Mouse (Mus musculus): ENCODE data around the gene 2300003K06Rik. TPM values are rescaled to one million over a fixed set of nuclear protein-coding genes. Genes with fewer than 3 reads are reported as not detected.
A peak's percentile ranks its signal among the peaks of the same experiment; 100 is the strongest.
"Not testable (repeated sequence)": the region's sequence is repeated elsewhere in the genome, so short reads cannot be mapped to it uniquely, and the experiment has no call there.

The 2300003K06Rik gene
- not detected in 2 replicates for polyA plus RNA-seq (2014; fragmentation: Nextera tagmentation; extraction: Ambion mirVana)

DNA sequence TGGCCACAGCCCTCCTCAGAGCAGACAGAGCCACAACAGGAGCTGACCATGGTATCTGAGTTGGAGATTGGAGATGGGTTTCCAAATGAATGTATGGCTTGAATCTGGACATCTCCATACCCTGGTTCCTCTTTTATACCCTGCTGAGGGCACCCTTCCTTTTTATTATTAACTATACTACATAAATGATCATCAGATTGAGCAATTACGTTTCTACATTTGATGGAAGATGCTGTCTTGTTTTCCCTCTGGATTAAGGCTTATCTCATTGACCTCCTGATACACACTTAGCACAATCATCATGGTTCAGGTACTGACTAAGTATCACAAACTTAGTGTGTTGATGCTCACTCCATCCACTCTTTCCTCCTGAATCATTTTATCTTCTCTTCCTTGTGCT is at the start of gene 2300003K06Rik:
2300003K06Rik (minus strand) TSS at position 101 of the 400 bp plus-strand sequence.
- 77% methylated on average over 1 of the region's 1 CpGs for WGBS
- Histone ChIP-seq H3K9me3 (ENCODE audit: control insufficient read depth, low read length) (no peaks in the 10 kb centered on the region), H3K4me3 (replicated peaks; ENCODE audit: low read depth, low read length) (no peak within 1 kb of the TSS), H3K27me3 (ENCODE audit: control insufficient read depth, insufficient read depth, low read length) (no peaks in the 10 kb centered on the region), H3K9ac (replicated peaks; ENCODE audit: low read length) (no peak within 1 kb of the TSS), H3K4me1 (ENCODE audit: control insufficient read depth, insufficient read depth, low read length) (no peaks in the 10 kb centered on the region), H3K36me3 (ENCODE audit: control insufficient read depth, insufficient read depth, low read length) (no peaks in the 10 kb centered on the region), H3K27ac (replicated peaks; ENCODE audit: low read depth, low read length) (no peak within 1 kb of the TSS), H3K4me2 (ENCODE audit: low read length) (no peak within 1 kb of the TSS)
- DNase-seq = no peak
- ATAC-seq (ENCODE audit: low FRiP score, low TSS enrichment) = no peak

DNA sequence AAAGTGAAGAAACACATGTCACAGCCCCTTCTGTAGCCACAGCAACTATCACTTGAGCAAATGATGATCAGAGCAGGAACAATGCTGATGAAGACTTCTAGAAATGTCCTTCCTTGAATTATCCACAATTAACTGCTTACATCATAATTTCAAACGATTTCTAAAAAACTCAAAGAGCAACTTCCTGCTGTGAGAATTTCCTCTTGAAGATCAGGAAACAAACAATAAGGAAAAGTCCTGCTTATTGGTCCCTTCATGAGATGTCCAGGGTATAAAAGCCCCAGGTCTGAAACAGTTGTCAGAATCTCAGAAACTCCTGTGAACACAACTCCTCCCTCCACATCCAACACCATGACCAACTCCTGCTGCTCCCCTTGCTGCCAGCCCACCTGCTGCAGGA is 41.0 kb upstream of the 2300003K06Rik start, which contains the start of gene Gm11567:
Gm11567 (plus strand) TSS at position 301 of the 400 bp plus-strand sequence.
- not testable (repeated sequence) for H3K27ac ChIP-seq (replicated peaks; ENCODE audit: low read depth, low read length); H3K27me3 ChIP-seq (ENCODE audit: control insufficient read depth, insufficient read depth, low read length); H3K9me3 ChIP-seq (ENCODE audit: control insufficient read depth, low read length); H3K4me3 ChIP-seq (replicated peaks; ENCODE audit: low read depth, low read length); ATAC-seq (ENCODE audit: low FRiP score, low TSS enrichment); H3K4me1 ChIP-seq (ENCODE audit: control insufficient read depth, insufficient read depth, low read length); DNase-seq; H3K4me2 ChIP-seq (ENCODE audit: low read length); H3K36me3 ChIP-seq (ENCODE audit: control insufficient read depth, insufficient read depth, low read length); H3K9ac ChIP-seq (replicated peaks; ENCODE audit: low read length)
- WGBS = 47% methylated on average over 1 of the region's 1 CpGs

DNA sequence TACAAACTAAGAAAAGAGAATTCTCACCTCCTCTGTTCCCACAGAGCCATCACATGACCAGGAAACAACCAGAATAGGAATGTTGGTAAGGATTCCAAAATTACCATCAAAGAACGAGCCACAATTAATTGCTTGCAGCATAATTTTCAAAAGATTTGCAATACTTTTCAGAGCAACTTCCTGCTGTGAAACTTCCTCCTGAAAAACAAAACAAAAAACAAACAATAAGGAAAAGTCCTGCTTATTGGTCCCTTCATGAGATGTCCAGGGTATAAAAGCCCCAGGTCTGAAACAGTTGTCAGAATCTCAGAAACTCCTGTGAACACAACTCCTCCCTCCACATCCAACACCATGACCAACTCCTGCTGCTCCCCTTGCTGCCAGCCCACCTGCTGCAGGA is 35.2 kb upstream of the 2300003K06Rik start, which contains the start of gene Krtap9-1:
Krtap9-1 (plus strand) TSS at position 301 of the 400 bp plus-strand sequence.
- H3K9me3 ChIP-seq (ENCODE audit: control insufficient read depth, low read length); H3K27ac ChIP-seq (replicated peaks; ENCODE audit: low read depth, low read length); H3K4me1 ChIP-seq (ENCODE audit: control insufficient read depth, insufficient read depth, low read length); H3K9ac ChIP-seq (replicated peaks; ENCODE audit: low read length); H3K36me3 ChIP-seq (ENCODE audit: control insufficient read depth, insufficient read depth, low read length); H3K4me3 ChIP-seq (replicated peaks; ENCODE audit: low read depth, low read length); DNase-seq; H3K4me2 ChIP-seq (ENCODE audit: low read length); H3K27me3 ChIP-seq (ENCODE audit: control insufficient read depth, insufficient read depth, low read length); ATAC-seq (ENCODE audit: low FRiP score, low TSS enrichment): not testable (repeated sequence)
- 89% methylated on average over 1 of the region's 1 CpGs for WGBS

GRCm38 (mm10) chr11:99864176-99864575 is 26.3 kb upstream of the 2300003K06Rik start, which contains the start of gene Gm11559:
Gene Gm11559, plus strand, starts transcription at chr11:99864476.
- DNase-seq; H3K27me3 ChIP-seq (ENCODE audit: control insufficient read depth, insufficient read depth, low read length); H3K9ac ChIP-seq (replicated peaks; ENCODE audit: low read length); H3K27ac ChIP-seq (replicated peaks; ENCODE audit: low read depth, low read length); H3K9me3 ChIP-seq (ENCODE audit: control insufficient read depth, low read length); H3K36me3 ChIP-seq (ENCODE audit: control insufficient read depth, insufficient read depth, low read length); H3K4me1 ChIP-seq (ENCODE audit: control insufficient read depth, insufficient read depth, low read length); ATAC-seq (ENCODE audit: low FRiP score, low TSS enrichment); H3K4me3 ChIP-seq (replicated peaks; ENCODE audit: low read depth, low read length); H3K4me2 ChIP-seq (ENCODE audit: low read length): not testable (repeated sequence)
- 75% methylated on average over 1 of the region's 1 CpGs for WGBS

- Histone ChIP-seq H3K4me3 (replicated peaks; ENCODE audit: low read depth, low read length) (no peak overlapping the region), H3K4me1 (ENCODE audit: control insufficient read depth, insufficient read depth, low read length) (no peaks in the 10 kb centered on the region), H3K9me3 (ENCODE audit: control insufficient read depth, low read length) (no peaks in the 10 kb centered on the region), H3K4me2 (ENCODE audit: low read length) (no peak overlapping the region), H3K36me3 (ENCODE audit: control insufficient read depth, insufficient read depth, low read length) (no peaks in the 10 kb centered on the region), H3K27ac (replicated peaks; ENCODE audit: low read depth, low read length) (no peak overlapping the region), H3K27me3 (ENCODE audit: control insufficient read depth, insufficient read depth, low read length) (no peaks in the 10 kb centered on the region), H3K9ac (replicated peaks; ENCODE audit: low read length) (no peak overlapping the region)
- DNase-seq (no peak), ATAC-seq (ENCODE audit: low FRiP score, low TSS enrichment) (no peak)
- 74% methylated on average over 2 of the region's 2 CpGs for WGBS
Observed at GRCm38 (mm10) chr11:99858761-99859160, 20.9 kb upstream of the 2300003K06Rik start.

DNA sequence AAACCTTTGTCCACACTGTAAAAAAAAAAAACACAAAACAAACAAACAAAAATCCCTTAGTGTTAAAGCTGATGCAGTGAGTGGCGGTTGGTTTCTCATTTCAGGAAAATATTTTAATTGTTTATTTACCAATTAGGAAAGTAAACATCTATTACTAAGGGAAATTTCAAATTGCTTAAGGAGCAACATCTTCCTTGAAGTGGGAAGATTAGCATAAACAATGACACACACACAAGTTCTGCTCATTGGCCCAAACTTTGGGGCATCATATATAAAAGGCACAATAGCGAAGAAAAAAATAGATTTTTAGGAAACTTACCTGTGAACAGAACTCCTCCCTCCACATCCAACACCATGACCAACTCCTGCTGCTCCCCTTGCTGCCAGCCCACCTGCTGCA is 19.8 kb upstream of the 2300003K06Rik start, which contains the start of gene Gm11568:
Gm11568 (plus strand) TSS at position 301 of the 400 bp plus-strand sequence.
- Histone ChIP-seq H3K4me2 (ENCODE audit: low read length) (no peak within 1 kb of the TSS), H3K36me3 (ENCODE audit: control insufficient read depth, insufficient read depth, low read length) (no peaks in the 10 kb centered on the region), H3K27me3 (ENCODE audit: control insufficient read depth, insufficient read depth, low read length) (no peaks in the 10 kb centered on the region), H3K4me3 (replicated peaks; ENCODE audit: low read depth, low read length) (no peak within 1 kb of the TSS), H3K4me1 (ENCODE audit: control insufficient read depth, insufficient read depth, low read length) (no peaks in the 10 kb centered on the region), H3K9ac (replicated peaks; ENCODE audit: low read length) (no peak within 1 kb of the TSS), H3K27ac (replicated peaks; ENCODE audit: low read depth, low read length) (no peak within 1 kb of the TSS), H3K9me3 (ENCODE audit: control insufficient read depth, low read length) (no peaks in the 10 kb centered on the region)
- ATAC-seq (ENCODE audit: low FRiP score, low TSS enrichment) (no peak), DNase-seq (no peak)
- WGBS = 90% methylated on average over 2 of the region's 2 CpGs

GRCm38 (mm10) chr11:99854121-99854520 is 16.3 kb upstream of the 2300003K06Rik start:
- H3K27me3 ChIP-seq (ENCODE audit: control insufficient read depth, insufficient read depth, low read length) = no peaks in the 10 kb centered on the region
- no peak for ATAC-seq (ENCODE audit: low FRiP score, low TSS enrichment)
- H3K9me3 ChIP-seq (ENCODE audit: control insufficient read depth, low read length) = no peaks in the 10 kb centered on the region
- 65% methylated on average over 3 of the region's 3 CpGs for WGBS
- H3K4me1 ChIP-seq (ENCODE audit: control insufficient read depth, insufficient read depth, low read length) = no peaks in the 10 kb centered on the region
- no peak overlapping the region for H3K4me2 ChIP-seq (ENCODE audit: low read length)
- no peak overlapping the region for H3K27ac ChIP-seq (replicated peaks; ENCODE audit: low read depth, low read length)
- peak; percentile 67 for DNase-seq
- no peak overlapping the region for H3K4me3 ChIP-seq (replicated peaks; ENCODE audit: low read depth, low read length)
- H3K9ac ChIP-seq (replicated peaks; ENCODE audit: low read length) = no peak overlapping the region
- H3K36me3 ChIP-seq (ENCODE audit: control insufficient read depth, insufficient read depth, low read length) = no peaks in the 10 kb centered on the region

- Histone ChIP-seq H3K27me3 (ENCODE audit: control insufficient read depth, insufficient read depth, low read length) (no peaks in the 10 kb centered on the region), H3K4me3 (replicated peaks; ENCODE audit: low read depth, low read length) (no peak within 1 kb of the TSS), H3K4me1 (ENCODE audit: control insufficient read depth, insufficient read depth, low read length) (no peaks in the 10 kb centered on the region), H3K36me3 (ENCODE audit: control insufficient read depth, insufficient read depth, low read length) (no peaks in the 10 kb centered on the region), H3K9ac (replicated peaks; ENCODE audit: low read length) (no peak within 1 kb of the TSS), H3K4me2 (ENCODE audit: low read length) (no peak within 1 kb of the TSS), H3K27ac (replicated peaks; ENCODE audit: low read depth, low read length) (no peak within 1 kb of the TSS), H3K9me3 (ENCODE audit: control insufficient read depth, low read length) (no peaks in the 10 kb centered on the region)
- no peak for DNase-seq
- ATAC-seq (ENCODE audit: low FRiP score, low TSS enrichment) = no peak
Observed at GRCm38 (mm10) chr11:99851508-99851907, 13.6 kb upstream of the 2300003K06Rik start, which contains the start of gene Krtap4-16. Gene Krtap4-16, minus strand, starts transcription at chr11:99851608.

GRCm38 (mm10) chr11:99846746-99847145 is 8.9 kb upstream of the 2300003K06Rik start:
- H3K36me3 ChIP-seq (ENCODE audit: control insufficient read depth, insufficient read depth, low read length) = no peaks in the 10 kb centered on the region
- H3K27ac ChIP-seq (replicated peaks; ENCODE audit: low read depth, low read length) = no peak overlapping the region
- DNase-seq = no peak
- 95% methylated on average over 2 of the region's 2 CpGs for WGBS
- H3K9me3 ChIP-seq (ENCODE audit: control insufficient read depth, low read length) = no peaks in the 10 kb centered on the region
- no peaks in the 10 kb centered on the region for H3K27me3 ChIP-seq (ENCODE audit: control insufficient read depth, insufficient read depth, low read length)
- no peak overlapping the region for H3K9ac ChIP-seq (replicated peaks; ENCODE audit: low read length)
- H3K4me2 ChIP-seq (ENCODE audit: low read length) = no peak overlapping the region
- ATAC-seq (ENCODE audit: low FRiP score, low TSS enrichment) = no peak
- H3K4me3 ChIP-seq (replicated peaks; ENCODE audit: low read depth, low read length) = no peak overlapping the region
- H3K4me1 ChIP-seq (ENCODE audit: control insufficient read depth, insufficient read depth, low read length) = no peaks in the 10 kb centered on the region
